Mouse (Mus musculus): ENCODE results near the gene Spint4. TPM values are rescaled to one million over a fixed set of nuclear protein-coding genes. Genes with fewer than 3 reads are reported as not detected.

Gene Spint4
- polyA plus RNA-seq (2015; fragmentation: Nextera tagmentation; extraction: Ambion mirVana): 0.49 and 1.2 TPM in 2 replicates

- Histone ChIP-seq H3K36me3 (ENCODE audit: insufficient read depth, low read length) (no peaks in the 10 kb centered on the region), H3K27ac (ENCODE audit: low read length) (no peak within 1 kb of the TSS), H3K4me1 (ENCODE audit: insufficient read depth, low read length) (no peaks in the 10 kb centered on the region), H3K9me3 (ENCODE audit: low read length) (no peaks in the 10 kb centered on the region), H3K4me3 (ENCODE audit: low read length) (no peak within 1 kb of the TSS), H3K27me3 (ENCODE audit: insufficient read depth, low read length) (no peaks in the 10 kb centered on the region), H3K4me2 (replicated peaks; ENCODE audit: low read depth, low read length) (no peak within 1 kb of the TSS), H3K9ac (replicated peaks; ENCODE audit: low read length) (no peak within 1 kb of the TSS)
- no peak for ATAC-seq (ENCODE audit: low FRiP score, low TSS enrichment)
- 66% methylated on average over 4 of the region's 4 CpGs for WGBS
These were observed at the start of gene Spint4 for GRCm38 (mm10) chr2:164698201-164698600. Gene Spint4, plus strand, starts transcription at chr2:164698501.

GRCm38 (mm10) chr2:164655858-164656257 is 42.4 kb upstream of the Spint4 start, which contains the start of gene Wfdc10:
Gene Wfdc10, plus strand, starts transcription at chr2:164656046.
- ATAC-seq (ENCODE audit: low FRiP score, low TSS enrichment): no peak
- 15% methylated on average over 11 of the region's 11 CpGs for WGBS
- no peak within 1 kb of the TSS for H3K4me2 ChIP-seq (replicated peaks; ENCODE audit: low read depth, low read length)
- no peak within 1 kb of the TSS for H3K9ac ChIP-seq (replicated peaks; ENCODE audit: low read length)
- no peaks in the 10 kb centered on the region for H3K36me3 ChIP-seq (ENCODE audit: insufficient read depth, low read length)
- H3K4me1 ChIP-seq (ENCODE audit: insufficient read depth, low read length): no peaks in the 10 kb centered on the region
- no peak within 1 kb of the TSS for H3K4me3 ChIP-seq (ENCODE audit: low read length)
- no peaks in the 10 kb centered on the region for H3K9me3 ChIP-seq (ENCODE audit: low read length)
- no peaks in the 10 kb centered on the region for H3K27me3 ChIP-seq (ENCODE audit: insufficient read depth, low read length)
- no peak within 1 kb of the TSS for H3K27ac ChIP-seq (ENCODE audit: low read length)

- H3K36me3 ChIP-seq (ENCODE audit: insufficient read depth, low read length): no peaks in the 10 kb centered on the region
- no peak within 1 kb of the TSS for H3K9ac ChIP-seq (replicated peaks; ENCODE audit: low read length)
- H3K9me3 ChIP-seq (ENCODE audit: low read length): no peaks in the 10 kb centered on the region
- no peak for ATAC-seq (ENCODE audit: low FRiP score, low TSS enrichment)
- WGBS: 91% methylated on average over 9 of the region's 9 CpGs
- no peak within 1 kb of the TSS for H3K4me2 ChIP-seq (replicated peaks; ENCODE audit: low read depth, low read length)
- no peaks in the 10 kb centered on the region for H3K27me3 ChIP-seq (ENCODE audit: insufficient read depth, low read length)
- no peak within 1 kb of the TSS for H3K4me3 ChIP-seq (ENCODE audit: low read length)
- no peaks in the 10 kb centered on the region for H3K4me1 ChIP-seq (ENCODE audit: insufficient read depth, low read length)
- H3K27ac ChIP-seq (ENCODE audit: low read length): no peak within 1 kb of the TSS
These were observed 41.8 kb upstream of the Spint4 start, which contains the start of gene Wfdc9 for GRCm38 (mm10) chr2:164656483-164656882. Gene Wfdc9, minus strand, starts transcription at chr2:164656583.

GRCm38 (mm10) chr2:164664851-164665250 is 33.5 kb upstream of the Spint4 start:
- no peaks in the 10 kb centered on the region for H3K27me3 ChIP-seq (ENCODE audit: insufficient read depth, low read length)
- H3K27ac ChIP-seq (ENCODE audit: low read length): no peak overlapping the region
- ATAC-seq (ENCODE audit: low FRiP score, low TSS enrichment): no peak
- no peak overlapping the region for H3K4me3 ChIP-seq (ENCODE audit: low read length)
- H3K9ac ChIP-seq (replicated peaks; ENCODE audit: low read length): no peak overlapping the region
- H3K4me2 ChIP-seq (replicated peaks; ENCODE audit: low read depth, low read length): no peak overlapping the region
- WGBS: 85% methylated on average over 7 of the region's 7 CpGs
- no peaks in the 10 kb centered on the region for H3K36me3 ChIP-seq (ENCODE audit: insufficient read depth, low read length)
- H3K9me3 ChIP-seq (ENCODE audit: low read length): 0 out of 2 replicates have a peak, but pooled peaks cover 3% of the 10 kb centered on the region
- no peaks in the 10 kb centered on the region for H3K4me1 ChIP-seq (ENCODE audit: insufficient read depth, low read length)

GRCm38 (mm10) chr2:164670261-164670660 is 28.0 kb upstream of the Spint4 start:
- Histone ChIP-seq H3K27ac (ENCODE audit: low read length) (no peak overlapping the region), H3K27me3 (ENCODE audit: insufficient read depth, low read length) (no peaks in the 10 kb centered on the region), H3K9ac (replicated peaks; ENCODE audit: low read length) (no peak overlapping the region), H3K4me3 (ENCODE audit: low read length) (no peak overlapping the region), H3K36me3 (ENCODE audit: insufficient read depth, low read length) (no peaks in the 10 kb centered on the region), H3K4me1 (ENCODE audit: insufficient read depth, low read length) (no peaks in the 10 kb centered on the region), H3K9me3 (ENCODE audit: low read length) (0 out of 2 replicates have a peak, but pooled peaks cover 3% of the 10 kb centered on the region), H3K4me2 (replicated peaks; ENCODE audit: low read depth, low read length) (no peak overlapping the region)
- 80% methylated on average over 5 of the region's 5 CpGs for WGBS
- no peak for ATAC-seq (ENCODE audit: low FRiP score, low TSS enrichment)

- Histone ChIP-seq H3K4me2 (replicated peaks; ENCODE audit: low read depth, low read length) (no peak overlapping the region), H3K36me3 (ENCODE audit: insufficient read depth, low read length) (no peaks in the 10 kb centered on the region), H3K9me3 (ENCODE audit: low read length) (0 out of 2 replicates have a peak, but pooled peaks cover 3% of the 10 kb centered on the region), H3K4me3 (ENCODE audit: low read length) (no peak overlapping the region), H3K4me1 (ENCODE audit: insufficient read depth, low read length) (no peaks in the 10 kb centered on the region), H3K27me3 (ENCODE audit: insufficient read depth, low read length) (no peaks in the 10 kb centered on the region), H3K9ac (replicated peaks; ENCODE audit: low read length) (no peak overlapping the region), H3K27ac (ENCODE audit: low read length) (no peak overlapping the region)
- 33% methylated on average over 1 of the region's 1 CpGs for WGBS
- ATAC-seq (ENCODE audit: low FRiP score, low TSS enrichment): no peak
These were observed 27.4 kb upstream of the Spint4 start for GRCm38 (mm10) chr2:164670938-164671337.

- H3K9me3 ChIP-seq (ENCODE audit: low read length): no peaks in the 10 kb centered on the region
These were observed 24.3 kb upstream of the Spint4 start, which contains the start of gene Wfdc11 for GRCm38 (mm10) chr2:164673987-164674386. Gene Wfdc11, minus strand, starts transcription at chr2:164674087.

GRCm38 (mm10) chr2:164676103-164676502 is 22.2 kb upstream of the Spint4 start:
- Histone ChIP-seq H3K4me3 (ENCODE audit: low read length) (no peak overlapping the region), H3K9ac (replicated peaks; ENCODE audit: low read length) (no peak overlapping the region), H3K4me2 (replicated peaks; ENCODE audit: low read depth, low read length) (no peak overlapping the region), H3K27me3 (ENCODE audit: insufficient read depth, low read length) (no peaks in the 10 kb centered on the region), H3K36me3 (ENCODE audit: insufficient read depth, low read length) (no peaks in the 10 kb centered on the region), H3K9me3 (ENCODE audit: low read length) (no peaks in the 10 kb centered on the region), H3K4me1 (ENCODE audit: insufficient read depth, low read length) (peaks cover 4% of the 10 kb centered on the region; the same call in 1 of the 2 replicates), H3K27ac (ENCODE audit: low read length) (no peak overlapping the region)
- no peak for ATAC-seq (ENCODE audit: low FRiP score, low TSS enrichment)
- 79% methylated on average over 7 of the region's 7 CpGs for WGBS

More at GRCm38 (mm10) chr2:164673987-164674386, 24.3 kb upstream of the Spint4 start, which contains the start of gene Wfdc11:
- peaks cover 4% of the 10 kb centered on the region; the same call in 1 of the 2 replicates for H3K4me1 ChIP-seq (ENCODE audit: insufficient read depth, low read length)
- H3K27ac ChIP-seq (ENCODE audit: low read length): no peak within 1 kb of the TSS
- H3K36me3 ChIP-seq (ENCODE audit: insufficient read depth, low read length): no peaks in the 10 kb centered on the region
- no peak within 1 kb of the TSS for H3K9ac ChIP-seq (replicated peaks; ENCODE audit: low read length)
- WGBS: 73% methylated on average over 7 of the region's 7 CpGs
- no peaks in the 10 kb centered on the region for H3K27me3 ChIP-seq (ENCODE audit: insufficient read depth, low read length)
- no peak for ATAC-seq (ENCODE audit: low FRiP score, low TSS enrichment)
- no peak within 1 kb of the TSS for H3K4me2 ChIP-seq (replicated peaks; ENCODE audit: low read depth, low read length)
- H3K4me3 ChIP-seq (ENCODE audit: low read length): no peak within 1 kb of the TSS

GRCm38 (mm10) chr2:164676916-164677685 is 21.2 kb upstream of the Spint4 start:
- no peak for ATAC-seq (ENCODE audit: low FRiP score, low TSS enrichment)
- Histone ChIP-seq H3K9me3 (ENCODE audit: low read length) (no peaks in the 10 kb centered on the region), H3K4me2 (replicated peaks; ENCODE audit: low read depth, low read length) (no peak overlapping the region), H3K36me3 (ENCODE audit: insufficient read depth, low read length) (no peaks in the 10 kb centered on the region), H3K4me3 (ENCODE audit: low read length) (no peak overlapping the region), H3K4me1 (ENCODE audit: insufficient read depth, low read length) (peaks cover 4% of the 10 kb centered on the region; the same call in 1 of the 2 replicates), H3K27ac (ENCODE audit: low read length) (no peak overlapping the region), H3K27me3 (ENCODE audit: insufficient read depth, low read length) (no peaks in the 10 kb centered on the region), H3K9ac (replicated peaks; ENCODE audit: low read length) (no peak overlapping the region)
- 66% methylated on average over 16 of the region's 16 CpGs for WGBS

Measured in kidney, embryonic 16.5 days (tissue).